In the genomic region with DNA sequence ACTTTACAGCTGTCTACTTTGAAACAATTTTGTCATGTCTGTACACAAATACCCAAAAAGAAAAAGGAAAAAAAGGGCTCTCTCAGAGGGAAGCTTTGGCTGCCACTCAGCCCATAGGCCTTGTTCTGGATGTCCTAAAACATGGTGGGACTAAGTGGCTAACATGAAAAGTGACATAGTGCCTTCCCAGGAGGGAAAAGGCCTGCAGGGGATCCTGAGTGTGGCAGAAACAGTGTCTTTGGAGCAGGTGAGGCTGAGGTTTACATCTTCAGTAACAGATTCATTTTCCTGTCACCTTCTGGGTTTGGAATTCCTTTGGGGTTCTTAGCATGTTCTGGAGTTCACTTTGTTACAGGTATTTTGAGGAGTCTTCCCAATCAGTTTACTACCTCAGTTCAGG, we compare ENCODE assay signal across 18 mouse cellular contexts. TPM values are rescaled to one million over a fixed set of nuclear protein-coding genes. Genes with fewer than 3 reads are reported as not detected.
DNase-seq lines count a peak whose midpoint lies in the region; ATAC-seq lines count a peak whose summit lies in the region.
"Had no signal": no experiment of that assay in that cellular context is flagged by ENCODE, and none has a peak within 500 bp of the region (broad histone marks: within the 10 kb centered on the region; RNA-seq: fewer than 3 reads in every experiment).

No protein-coding gene starts in this region.

- peak overlapping the region; percentile 92 for H3K4me2 ChIP-seq in heart, embryonic 13.5 days
- peak overlapping the region; percentile 80 for H3K4me2 ChIP-seq in heart, embryonic 14.5 days (ENCODE audit: low read length)
- H3K4me2 ChIP-seq in limb, embryonic 12.5 days: peak overlapping the region; percentile 74
- H3K4me2 ChIP-seq: hindbrain, embryonic 12.5 days; neural tube, embryonic 13.5 days had no signal

- peaks cover 39% of the 10 kb centered on the region for H3K4me1 ChIP-seq in heart, embryonic 13.5 days
- peaks cover 27% of the 10 kb centered on the region for H3K4me1 ChIP-seq in embryonic facial prominence, embryonic 10.5 days
- H3K4me1 ChIP-seq in heart, embryonic 14.5 days (ENCODE audit: control insufficient read depth in 2 of 2, insufficient read depth in 2 of 2, low read length in 2 of 2): peaks cover 9 to 23% of the 10 kb centered on the region in 2 experiments
- peaks cover 27% of the 10 kb centered on the region for H3K4me1 ChIP-seq in limb, embryonic 12.5 days (replicated peaks)

- peaks cover 5% of the 10 kb centered on the region for H3K36me3 ChIP-seq in heart, embryonic 13.5 days
- H3K36me3 ChIP-seq in embryonic facial prominence, embryonic 10.5 days (replicated peaks): no peaks in the 10 kb centered on the region
- H3K36me3 ChIP-seq in heart, embryonic 14.5 days (ENCODE audit: control insufficient read depth, insufficient read depth, low read length): peaks cover 13% of the 10 kb centered on the region; the same call in 1 of the 2 replicates
- no peaks in the 10 kb centered on the region for H3K36me3 ChIP-seq in limb, embryonic 12.5 days
- H3K36me3 ChIP-seq: hindbrain, embryonic 12.5 days; limb, embryonic 15.5 days; neural tube, embryonic 13.5 days had no signal

- H3K27ac ChIP-seq in heart, embryonic 13.5 days (replicated peaks): peak overlapping the region; percentile 99
- no peak overlapping the region for H3K27ac ChIP-seq in embryonic facial prominence, embryonic 10.5 days (replicated peaks)
- H3K27ac ChIP-seq in heart, embryonic 14.5 days (replicated peaks in 1 of 2; ENCODE audit: control insufficient read depth in 1 of 2, insufficient read depth in 1 of 2, low read depth in 2 of 2, low read length in 2 of 2): peak overlapping the region; percentile 76 to 99
- H3K27ac ChIP-seq in limb, embryonic 12.5 days: peak overlapping the region; percentile 66
- H3K27ac ChIP-seq: hindbrain, embryonic 12.5 days; limb, embryonic 15.5 days; macrophage; neural tube, embryonic 13.5 days had no signal

- DNase-seq in heart, postnatal 14 days: no peak
- no peak for DNase-seq in embryonic facial prominence, embryonic 10.5 days (ENCODE audit: low spot score)
- no peak for DNase-seq in cerebellum, postnatal 36 days
- no peak for DNase-seq in natural killer cell, adult 2 months (ENCODE audit: low spot score in 2 of 2)
- no peak for DNase-seq in liver
- DNase-seq: cerebellum, adult 11 months; gastrocnemius, postnatal 10 days; kidney, adult 2 months; kidney, postnatal 36 days; lung, adult 2 months had no signal

- intact Hi-C loops in heart, postnatal 14 days (cut with DNase I): loop anchor here (10.0 kb wide), 1 partner anchor 332 kb away; no protein-coding TSS in a partner anchor

- H3K9ac ChIP-seq in heart, embryonic 13.5 days: peak overlapping the region; percentile 100
- H3K9ac ChIP-seq in heart, embryonic 14.5 days (ENCODE audit: low read length): peak overlapping the region; percentile 100
- peak overlapping the region; percentile 55; the same call in 1 of the 2 replicates for H3K9ac ChIP-seq in limb, embryonic 12.5 days (replicated peaks)
- H3K9ac ChIP-seq: hindbrain, embryonic 12.5 days; limb, embryonic 15.5 days; neural tube, embryonic 13.5 days had no signal

- H3K4me3 ChIP-seq in heart, embryonic 13.5 days: peak overlapping the region; percentile 95
- H3K4me3 ChIP-seq in embryonic facial prominence, embryonic 10.5 days: peak overlapping the region; percentile 63; the same call in 1 of the 2 replicates
- H3K4me3 ChIP-seq in heart, embryonic 14.5 days (ENCODE audit: control insufficient read depth in 1 of 2, insufficient read depth in 1 of 2, low read depth in 1 of 2, low read length in 2 of 2): peak overlapping the region; percentile 22 to 90; a peak in 2 of 4 replicates
- peak overlapping the region; percentile 86 for H3K4me3 ChIP-seq in limb, embryonic 12.5 days (replicated peaks)
- H3K4me3 ChIP-seq: hindbrain, embryonic 12.5 days; neural tube, embryonic 13.5 days had no signal

- no peaks in the 10 kb centered on the region for H3K27me3 ChIP-seq in heart, embryonic 13.5 days (replicated peaks)
- peaks cover 100% of the 10 kb centered on the region for H3K27me3 ChIP-seq in embryonic facial prominence, embryonic 10.5 days (replicated peaks; ENCODE audit: low read depth, poor library complexity, severe bottlenecking)
- H3K27me3 ChIP-seq in heart, embryonic 14.5 days (ENCODE audit: control insufficient read depth, insufficient read depth, low read length): no peaks in the 10 kb centered on the region
- peaks cover 39% of the 10 kb centered on the region for H3K27me3 ChIP-seq in limb, embryonic 12.5 days

- no peak for ATAC-seq in heart, embryonic 13.5 days (ENCODE audit: extremely low read depth, insufficient number of reproducible peaks, low FRiP score, low TSS enrichment)
- no peak for ATAC-seq in heart, embryonic 14.5 days (ENCODE audit: insufficient number of reproducible peaks, insufficient read depth, low FRiP score, low read depth)
- ATAC-seq in limb, embryonic 12.5 days (ENCODE audit: insufficient number of reproducible peaks, insufficient read depth, low FRiP score, low TSS enrichment, low read depth): no peak
- ATAC-seq: midbrain, embryonic 16.5 days had no signal

- H3K9me3 ChIP-seq in heart, embryonic 13.5 days: no peaks in the 10 kb centered on the region
- H3K9me3 ChIP-seq in embryonic facial prominence, embryonic 10.5 days: no peaks in the 10 kb centered on the region
- H3K9me3 ChIP-seq in heart, embryonic 14.5 days (ENCODE audit: control insufficient read depth, low read length): no peaks in the 10 kb centered on the region
- H3K9me3 ChIP-seq in limb, embryonic 12.5 days: no peaks in the 10 kb centered on the region
- H3K9me3 ChIP-seq: hindbrain, embryonic 12.5 days; limb, embryonic 15.5 days; neural tube, embryonic 13.5 days had no signal

RNA-seq across cellular contexts. Expression of a gene that starts 3.7 kb away (rescaled TPM):
- 11.6 and 12.0 TPM in 2 replicates for polyA plus RNA-seq in heart, embryonic 13.5 days (2015; fragmentation: Nextera tagmentation; extraction: Ambion mirVana)
- total RNA-seq in heart, postnatal 14 days (2021): 10 to 100 TPM; 74.2 to 78.6 TPM
- polyA plus RNA-seq in embryonic facial prominence, embryonic 10.5 days (2016; fragmentation: Nextera tagmentation; extraction: Ambion mirVana): 3.9 and 5.4 TPM in 2 replicates
- polyA plus RNA-seq in heart, embryonic 14.5 days (2014; fragmentation: Nextera tagmentation; extraction: Ambion mirVana): 16.3 and 17.4 TPM in 2 replicates
- 19.6 and 23.7 TPM in 2 replicates for polyA plus RNA-seq in limb, embryonic 12.5 days (2016; fragmentation: Nextera tagmentation; extraction: Ambion mirVana)
- polyA plus RNA-seq: hindbrain, embryonic 12.5 days; macrophage; midbrain, embryonic 16.5 days had no signal
